Mouse (Mus musculus) ES-E14 (cell line): Measurements from ENCODE around the gene 4933402J07Rik.

ENCODE experiments used
- CHD2 ChIP-seq: IDR thresholded peaks from 2 replicates; pipeline ENCODE4 v1.6.1; 2014; ENCODE audit warnings: mild to moderate bottlenecking, low read depth, low read length, inconsistent platforms
- MAFK ChIP-seq: IDR thresholded peaks from 2 replicates; pipeline ENCODE4 v1.6.1; 2014; ENCODE audit warnings: mild to moderate bottlenecking, low read depth, low read length, inconsistent platforms; ENCODE audit not compliant: insufficient read depth
- ZC3H11A ChIP-seq: IDR thresholded peaks from 2 replicates; pipeline ENCODE4 v1.6.1; 2012; ENCODE audit warnings: low read depth, mild to moderate bottlenecking, inconsistent platforms, low read length, borderline replicate concordance
- ZNF384 ChIP-seq: IDR thresholded peaks from 2 replicates; pipeline ENCODE4 v1.6.1; 2012; ENCODE audit warnings: low read depth, low read length, inconsistent platforms

- TF ChIP-seq CHD2 (no peak), MAFK (no peak), ZNF384 (no peak), ZC3H11A (no peak)
These were observed 6.9 kb downstream of the 4933402J07Rik start for GRCm38 (mm10) chr8:87570564-87570855.
